Mouse (Mus musculus) ES-E14 (cell line): ENCODE data around the gene Gemin7.

ENCODE experiments used
- HCFC1 ChIP-seq: IDR thresholded peaks from 2 replicates; pipeline ENCODE4 v1.6.1; 2012; ENCODE audit warnings: low read length, inconsistent platforms, borderline replicate concordance; ENCODE audit not compliant: insufficient read depth
- MAFK ChIP-seq: IDR thresholded peaks from 2 replicates; pipeline ENCODE4 v1.6.1; 2014; ENCODE audit warnings: mild to moderate bottlenecking, low read depth, low read length, inconsistent platforms; ENCODE audit not compliant: insufficient read depth
- ZC3H11A ChIP-seq: IDR thresholded peaks from 2 replicates; pipeline ENCODE4 v1.6.1; 2012; ENCODE audit warnings: low read depth, mild to moderate bottlenecking, inconsistent platforms, low read length, borderline replicate concordance
- ZNF384 ChIP-seq: IDR thresholded peaks from 2 replicates; pipeline ENCODE4 v1.6.1; 2012; ENCODE audit warnings: low read depth, low read length, inconsistent platforms

DNA sequence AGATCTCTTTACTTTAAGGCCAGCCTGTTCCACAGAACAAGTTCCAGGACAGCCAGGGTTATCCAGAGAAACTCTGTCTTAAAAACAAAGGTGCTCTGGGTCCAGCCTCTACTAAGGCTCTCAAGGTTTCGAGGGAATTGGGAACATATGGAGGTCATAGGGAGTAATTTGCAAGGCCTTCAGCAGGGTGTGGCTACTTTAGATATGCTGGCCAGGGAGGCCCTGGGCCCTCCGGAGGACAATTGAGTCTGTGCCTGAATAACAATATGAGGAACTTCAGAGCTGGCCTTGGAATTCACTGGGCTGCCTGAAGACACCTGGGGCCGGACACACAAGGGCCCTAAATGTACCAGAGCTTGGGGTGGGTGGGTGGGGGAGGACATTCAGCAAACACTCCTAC, 1.8 kb downstream of the Gemin7 start:
- TF ChIP-seq ZC3H11A (no peak), ZNF384 (no peak), MAFK (no peak), HCFC1 (no peak)
